Mouse (Mus musculus) sigmoid colon, adult 10 weeks (tissue): ENCODE data around the gene Traf1. TPM values are rescaled to one million over a fixed set of nuclear protein-coding genes. Genes with fewer than 3 reads are reported as not detected.

Experiments used
- polyA plus RNA-seq: library from polyadenylated mRNA; stranded (reverse); fragments of 350-450 nt; fragmentation: Illumina TruSeq; extraction: RNeasy Lipid Tissue Mini Kit (QIAGEN cat#74804); gene quantifications from one replicate; pipeline ENCODE4 v1.2.3, GENCODE M21; 2014; ENCODE audit warnings: low read depth, low replicate concordance

The Traf1 gene
- 9.8 TPM for polyA plus RNA-seq

GRCm38 (mm10) chr2:34961481-34962036 is at the start of gene Traf1:
Gene Traf1 (minus strand): TSS chr2:34961772.

GRCm38 (mm10) chr2:34913218-34914068 is 48.1 kb downstream of the Traf1 start, which contains the start of gene Phf19:
Gene Phf19 (minus strand): TSS chr2:34914026.

Other genes starting within 250 kb of the Traf1 start
- 60.9 TPM for gene Gapvd1, start 206.5 kb downstream of the Traf1 start, polyA plus RNA-seq
- gene Hspa5, start 189.8 kb downstream of the Traf1 start, polyA plus RNA-seq: 787 TPM
- gene Rabepk, start 161.9 kb downstream of the Traf1 start, polyA plus RNA-seq: 8.2 TPM
- 93.4 TPM for gene Fbxw2, start 135.5 kb downstream of the Traf1 start, polyA plus RNA-seq
- gene Gm34653, start 128.8 kb downstream of the Traf1 start, polyA plus RNA-seq: not detected
- gene Cutal, start 87.4 kb downstream of the Traf1 start, polyA plus RNA-seq: 161 TPM
- gene Psmd5, start 86.8 kb downstream of the Traf1 start, polyA plus RNA-seq: 35.0 TPM
- gene Phf19, start 47.7 kb downstream of the Traf1 start, polyA plus RNA-seq: 0.44 TPM
- 1.7 TPM for gene Hc, start 99.7 kb upstream of the Traf1 start, polyA plus RNA-seq
- gene AI182371, start 139.8 kb upstream of the Traf1 start, polyA plus RNA-seq: 2.6 TPM
- gene Cntrl, start 147.7 kb upstream of the Traf1 start, polyA plus RNA-seq: 91.4 TPM
- gene Rab14, start 239.3 kb upstream of the Traf1 start, polyA plus RNA-seq: 424 TPM